Mouse (Mus musculus) layer of hippocampus, postnatal 36 days (tissue): ENCODE results near the gene Gm49396. TPM values are rescaled to one million over a fixed set of nuclear protein-coding genes. Genes with fewer than 3 reads are reported as not detected.

Source experiments
- DNase-seq, 2 experiments: peaks; one replicate each; pipeline ENCODE4 v3.0.0; 2022
- microRNA-seq, 2 experiments: library from miRNA; unstranded; fragments of <30 nt; microRNA quantifications; one replicate each; pipeline ENCODE4 v1.2.0; 2021
- total RNA-seq, 2 experiments: library from RNA; stranded (reverse); gene quantifications; 2 replicates each; pipeline ENCODE4 v1.2.3; 2021

The Gm49396 gene
- total RNA-seq, 2 experiments from 2014 or later, result 10.9 to 11.1 TPM

DNA sequence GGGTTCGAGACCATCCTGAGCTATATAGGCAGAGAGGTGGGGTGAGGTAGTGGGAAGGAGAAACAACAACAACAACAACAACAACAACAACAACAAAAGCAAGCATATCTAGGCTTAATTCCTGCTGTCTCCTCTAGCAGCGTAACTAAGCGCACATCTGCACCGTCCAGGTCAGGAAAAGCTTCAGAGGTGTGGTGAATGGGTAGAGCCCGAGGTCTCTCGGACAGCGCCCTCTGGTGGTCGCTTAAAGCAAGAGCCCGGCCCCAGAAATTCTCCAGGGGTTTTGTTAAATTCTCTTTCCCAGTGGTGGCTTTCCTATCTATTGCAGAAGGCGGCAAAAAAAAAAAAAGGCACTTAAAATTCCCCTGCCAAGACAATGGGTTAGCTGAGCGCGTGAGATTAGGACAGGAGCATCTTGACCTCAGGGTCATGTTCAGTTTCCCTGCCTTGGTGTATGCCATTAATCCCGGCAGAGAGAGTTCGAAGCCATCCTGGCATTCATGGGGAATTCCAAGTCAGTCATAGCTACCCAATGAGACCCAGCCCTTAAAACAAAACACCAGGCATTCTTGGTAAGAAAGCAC, 50.5 kb downstream of the Gm49396 start:
- DNase-seq, result peak; percentile 18 to 32

GRCm38 (mm10) chr7:30614454-30614853, 51.3 kb downstream of the Gm49396 start:
- no peak for DNase-seq

DNA sequence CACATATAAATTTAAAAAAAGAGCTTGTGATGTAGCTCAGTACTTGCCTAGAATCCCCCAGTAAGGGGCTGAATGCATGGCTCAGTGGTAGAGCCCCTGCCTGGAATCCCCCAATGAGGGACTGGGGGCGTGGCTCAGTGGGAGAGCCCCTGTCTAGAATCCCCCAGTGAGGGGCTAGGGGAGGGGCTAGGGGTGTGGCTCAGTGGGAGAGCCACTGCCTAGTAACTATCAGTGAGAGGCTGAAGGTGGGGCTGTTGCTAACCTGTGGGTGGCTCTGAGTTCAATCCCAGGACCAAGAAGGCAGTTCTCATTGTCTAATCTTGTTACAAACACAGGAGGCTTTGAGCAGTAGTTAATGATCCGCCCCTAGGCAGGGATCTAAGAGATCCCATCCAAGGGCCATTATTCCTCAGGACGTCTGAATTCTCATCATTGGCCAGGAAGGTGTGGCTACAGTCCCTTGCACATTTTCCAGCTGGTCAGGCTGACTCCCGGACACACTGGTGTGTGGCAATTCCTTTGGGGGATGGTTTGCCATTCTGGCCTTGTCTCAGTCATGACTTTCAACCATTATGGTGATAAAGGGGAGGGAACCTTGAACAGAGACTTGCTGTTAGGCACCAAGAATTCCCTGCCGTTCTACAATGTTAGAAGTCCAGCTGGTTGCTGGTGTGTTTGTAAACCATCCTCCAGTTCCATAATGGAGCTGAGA, 52.1 kb downstream of the Gm49396 start:
- no peak for DNase-seq

Small RNAs within 50 kb of the gene (microRNA-seq; reads per million reads assigned to microRNA genes)
- gene Gm38670, result 0.63 to 0.90 reads per million in 2 experiments
- gene Mir3569, result 1.1 to 1.2 reads per million in 2 experiments

Other genes starting within 250 kb of the Gm49396 start
- gene Syne4, start 248.5 kb upstream of the Gm49396 start, total RNA-seq, result 10 to 100 TPM; 10.5 to 12.7 TPM
- gene E130208F15Rik, start 241.6 kb upstream of the Gm49396 start, total RNA-seq, result under 1 TPM; 0.28 to 0.40 TPM
- gene Sdhaf1, start 239.4 kb upstream of the Gm49396 start, total RNA-seq, result 1 to 10 TPM; 6.6 to 7.4 TPM
- 10 to 100 TPM; 29.3 to 30.7 TPM for gene Lrfn3, start 200.6 kb upstream of the Gm49396 start, total RNA-seq
- gene Tyrobp, start 149.6 kb upstream of the Gm49396 start, total RNA-seq, result 10 to 100 TPM; 27.4 to 30.2 TPM
- not detected for gene Hcst, start 143.5 kb upstream of the Gm49396 start, total RNA-seq
- 1 to 10 TPM; 3.1 to 3.4 TPM for gene Nfkbid, start 141.6 kb upstream of the Gm49396 start, total RNA-seq
- 1,000 to 10,000 TPM; 1,244 to 1,325 TPM for gene Aplp1, start 117.8 kb upstream of the Gm49396 start, total RNA-seq
- gene Kirrel2, start 105.7 kb upstream of the Gm49396 start, total RNA-seq, result 10 to 100 TPM; 12.3 to 21.0 TPM
- gene Nphs1, start 105.0 kb upstream of the Gm49396 start, total RNA-seq, result 1 to 10 TPM; 1.2 TPM
- under 1 TPM in 1 of 2 experiments, not detected in 1; 0.73 TPM for gene Prodh2, start 69.7 kb upstream of the Gm49396 start, total RNA-seq
- 100 to 1,000 TPM; 104 to 111 TPM for gene Arhgap33, start 28.3 kb upstream of the Gm49396 start, total RNA-seq
- gene Hspb6, start 11.2 kb upstream of the Gm49396 start, total RNA-seq, result 1 to 10 TPM; 3.3 to 3.7 TPM
- gene Proser3, start 11.0 kb upstream of the Gm49396 start, total RNA-seq, result 1 to 10 TPM; 5.7 to 6.9 TPM
- gene Lin37, start 3.5 kb upstream of the Gm49396 start, total RNA-seq, result 10 to 100 TPM; 46.4 to 50.1 TPM
- gene U2af1l4, start within 50 bp of the Gm49396 start, total RNA-seq, result 10 to 100 TPM; 69.0 to 72.2 TPM
- gene Psenen, start 283 bp downstream of the Gm49396 start, total RNA-seq, result 10 to 100 TPM; 79.8 to 92.4 TPM
- gene Igflr1, start 2.1 kb downstream of the Gm49396 start, total RNA-seq, result 1 to 10 TPM; 5.5 to 7.0 TPM
- 10 to 100 TPM; 42.3 to 53.4 TPM for gene Kmt2b, start 25.4 kb downstream of the Gm49396 start, total RNA-seq
- gene Zbtb32, start 35.6 kb downstream of the Gm49396 start, total RNA-seq, result not detected
- gene Upk1a, start 49.5 kb downstream of the Gm49396 start, total RNA-seq, result under 1 TPM in 1 of 2 experiments, not detected in 1; 0.25 TPM
- 100 to 1,000 TPM; 609 to 715 TPM for gene Cox6b1, start 62.8 kb downstream of the Gm49396 start, total RNA-seq
- gene Etv2, start 72.5 kb downstream of the Gm49396 start, total RNA-seq, result not detected
- gene Rbm42, start 87.0 kb downstream of the Gm49396 start, total RNA-seq, result 10 to 100 TPM; 72.4 to 76.0 TPM
- 1 to 10 TPM; 4.7 to 5.0 TPM for gene Haus5, start 101.7 kb downstream of the Gm49396 start, total RNA-seq
- not detected for gene Pmis2, start 108.3 kb downstream of the Gm49396 start, total RNA-seq
- gene 2200002J24Rik, start 135.6 kb downstream of the Gm49396 start, total RNA-seq, result not detected
- under 1 TPM; 0.35 to 0.70 TPM for gene Atp4a, start 148.9 kb downstream of the Gm49396 start, total RNA-seq
- gene Tmem147, start 166.2 kb downstream of the Gm49396 start, total RNA-seq, result 100 to 1,000 TPM; 107 to 118 TPM
- not detected for gene Gapdhs, start 180.3 kb downstream of the Gm49396 start, total RNA-seq
- gene Sbsn, start 188.1 kb downstream of the Gm49396 start, total RNA-seq, result 1 to 10 TPM; 6.4 to 9.7 TPM
- gene Dmkn, start 200.4 kb downstream of the Gm49396 start, total RNA-seq, result under 1 TPM in 1 of 2 experiments, not detected in 1; 0.91 TPM
- not detected for gene Krtdap, start 224.6 kb downstream of the Gm49396 start, total RNA-seq